Mouse (Mus musculus) brain, embryonic 14.5 days (tissue): ENCODE data around the gene Rrad.

ENCODE experiments used
- CTCF ChIP-seq: fragments of 200-500 bp; IDR thresholded peaks from 2 replicates; pipeline ENCODE4 v1.5.1; 2012; ENCODE audit warnings: inconsistent platforms, mild to moderate bottlenecking, moderate library complexity, borderline replicate concordance; ENCODE audit not compliant: insufficient read depth, insufficient read length; ENCODE audit errors: extremely low read depth
- POLR2A ChIP-seq: fragments of 200-500 bp; IDR thresholded peaks from 2 replicates; pipeline ENCODE4 v1.6.1; 2012; ENCODE audit warnings: mild to moderate bottlenecking, inconsistent platforms, borderline replicate concordance; ENCODE audit not compliant: poor library complexity, insufficient read depth, insufficient read length, severe bottlenecking; ENCODE audit errors: extremely low read depth

GRCm38 (mm10) chr8:104601941-104602371, 29.2 kb downstream of the Rrad start:
- TF ChIP-seq CTCF (no peak), POLR2A (no peak)
